Mouse (Mus musculus) embryonic facial prominence, embryonic 14.5 days (tissue): ENCODE measurements around the gene Rnf222. TPM values are rescaled to one million over a fixed set of nuclear protein-coding genes. Genes with fewer than 3 reads are reported as not detected.

Source experiments
- ATAC-seq: fragments of 200-750 bp; cut with Nextera tagmentation; 2 replicates; pipeline ENCODE4 v1.8.0; 2017; ENCODE audit warnings: low read depth, moderate number of reproducible peaks, moderate TSS enrichment
- DNase-seq: peaks from one replicate; pipeline ENCODE4 v3.0.0-alpha.2; 2015; ENCODE audit warnings: low spot score
- H3K27ac ChIP-seq: fragments of 300-500 bp; sonication (generic); replicated peaks from 2 replicates; pipeline ENCODE4 v1.5.1; 2014; ENCODE audit warnings: low read depth, mild to moderate bottlenecking, low read length, moderate library complexity
- H3K27me3 ChIP-seq: fragments of 300-500 bp; sonication (generic); replicated peaks from 2 replicates; pipeline ENCODE4 v1.6.1; 2014; ENCODE audit warnings: low read length; ENCODE audit not compliant: control insufficient read depth, insufficient read depth
- H3K36me3 ChIP-seq: fragments of 300-500 bp; sonication (generic); 2 replicates; pipeline ENCODE4 v1.6.1; 2014; ENCODE audit warnings: low read length, mixed read lengths; ENCODE audit not compliant: control insufficient read depth, insufficient read depth
- H3K4me1 ChIP-seq: fragments of 300-500 bp; sonication (generic); 2 replicates; pipeline ENCODE4 v1.6.1; 2014; ENCODE audit warnings: antibody characterized with exemption, low read length; ENCODE audit not compliant: control insufficient read depth, insufficient read depth
- H3K4me2 ChIP-seq: fragments of 300-500 bp; sonication (generic); 2 replicates; pipeline ENCODE4 v1.6.1; 2014; ENCODE audit warnings: low read depth, mild to moderate bottlenecking, low read length, moderate library complexity, mixed read lengths
- H3K4me3 ChIP-seq: fragments of 300-500 bp; sonication (generic); 2 replicates; pipeline ENCODE4 v1.5.1; 2014; ENCODE audit warnings: low read depth, mild to moderate bottlenecking, low read length
- H3K9ac ChIP-seq: fragments of 300-500 bp; sonication (generic); 2 replicates; pipeline ENCODE4 v1.6.1; 2014; ENCODE audit warnings: low read depth, mild to moderate bottlenecking, low read length, moderate library complexity, mixed read lengths
- H3K9me3 ChIP-seq: fragments of 300-500 bp; sonication (generic); 2 replicates; pipeline ENCODE4 v1.6.1; 2016; ENCODE audit warnings: low read length; ENCODE audit not compliant: control insufficient read depth
- WGBS: fragments of 180-500 bp; shearing (Covaris S2); extraction: QIAGEN DNeasy Blood & Tissue Kit; methylation state at CpG from one replicate; pipeline ENCODE4 v1.1.7; 2014; 5-methylcytosine and 5-hydroxymethylcytosine counted together
- polyA plus RNA-seq: library from polyadenylated mRNA; unstranded; fragments of >200 nt; fragmentation: Nextera tagmentation; extraction: Ambion mirVana; gene quantifications from 2 replicates; pipeline ENCODE4 v1.2.1, GENCODE M21; 2014

Rnf222 gene
- polyA plus RNA-seq, 1 experiment from 2014 or later, result 0.45 TPM

GRCm38 (mm10) chr11:68857329-68857728, 31.0 kb upstream of the Rnf222 start:
- WGBS, result 87% methylated on average over 3 of the region's 3 CpGs
- no peak overlapping the region for H3K4me3 ChIP-seq
- no peak overlapping the region for H3K27ac ChIP-seq
- 0 out of 2 replicates have a peak, but pooled peaks cover 3% of the 10 kb centered on the region for H3K4me1 ChIP-seq
- ATAC-seq (no peak), DNase-seq (no peak)
- no peaks in the 10 kb centered on the region for H3K36me3 ChIP-seq
- H3K9me3 ChIP-seq, result no peaks in the 10 kb centered on the region
- H3K4me2 ChIP-seq, result no peak overlapping the region
- H3K27me3 ChIP-seq, result no peaks in the 10 kb centered on the region; the same call in 1 of the 2 replicates
- H3K9ac ChIP-seq, result no peak overlapping the region

- no peaks in the 10 kb centered on the region for H3K36me3 ChIP-seq
- no peak overlapping the region for H3K27ac ChIP-seq
- H3K4me1 ChIP-seq, result no peaks in the 10 kb centered on the region
- no peaks in the 10 kb centered on the region for H3K9me3 ChIP-seq
- no peak overlapping the region for H3K9ac ChIP-seq
- H3K4me2 ChIP-seq, result no peak overlapping the region
- H3K4me3 ChIP-seq, result no peak overlapping the region
- H3K27me3 ChIP-seq, result no peaks in the 10 kb centered on the region; the same call in 1 of the 2 replicates
- WGBS, result 76% methylated on average over 8 of the region's 8 CpGs
- ATAC-seq (no peak), DNase-seq (no peak)
Measured at GRCm38 (mm10) chr11:68859943-68860593, 28.3 kb upstream of the Rnf222 start.

- WGBS, result 68% methylated on average over 2 of the region's 2 CpGs
- no peak for ATAC-seq
- Histone ChIP-seq H3K4me3 (no peak overlapping the region), H3K9me3 (no peaks in the 10 kb centered on the region), H3K9ac (no peak overlapping the region), H3K4me1 (no peaks in the 10 kb centered on the region), H3K27me3 (no peaks in the 10 kb centered on the region), H3K4me2 (no peak overlapping the region), H3K36me3 (no peaks in the 10 kb centered on the region), H3K27ac (no peak overlapping the region)
- DNase-seq, result no peak
Measured at GRCm38 (mm10) chr11:68862260-68862659, 26.1 kb upstream of the Rnf222 start.

- H3K4me3 ChIP-seq, result no peak overlapping the region
- no peak for DNase-seq
- no peak for ATAC-seq
- WGBS, result 73% methylated on average over 4 of the region's 4 CpGs
- H3K27ac ChIP-seq, result no peak overlapping the region
- no peaks in the 10 kb centered on the region for H3K9me3 ChIP-seq
- no peaks in the 10 kb centered on the region for H3K36me3 ChIP-seq
- no peak overlapping the region for H3K4me2 ChIP-seq
- H3K27me3 ChIP-seq, result no peaks in the 10 kb centered on the region
- no peak overlapping the region for H3K9ac ChIP-seq
- H3K4me1 ChIP-seq, result no peaks in the 10 kb centered on the region
Measured at GRCm38 (mm10) chr11:68863631-68864091, 24.7 kb upstream of the Rnf222 start.

- no peaks in the 10 kb centered on the region for H3K9me3 ChIP-seq
- no peak overlapping the region for H3K9ac ChIP-seq
- H3K27ac ChIP-seq, result no peak overlapping the region; the same call in 1 of the 2 replicates
- no peak overlapping the region for H3K4me3 ChIP-seq
- peak; percentile 65 for DNase-seq
- H3K4me1 ChIP-seq, result no peaks in the 10 kb centered on the region
- H3K36me3 ChIP-seq, result no peaks in the 10 kb centered on the region
- 45% methylated on average over 9 of the region's 9 CpGs for WGBS
- ATAC-seq, result 0 out of 2 replicates have a peak, but pooled peaks have one; percentile 6
- no peak overlapping the region for H3K4me2 ChIP-seq
- H3K27me3 ChIP-seq, result no peaks in the 10 kb centered on the region
Measured at GRCm38 (mm10) chr11:68864544-68865189, 23.7 kb upstream of the Rnf222 start.

- Histone ChIP-seq H3K9ac (no peak overlapping the region), H3K36me3 (no peaks in the 10 kb centered on the region), H3K4me1 (no peaks in the 10 kb centered on the region), H3K27ac (no peak overlapping the region), H3K9me3 (no peaks in the 10 kb centered on the region), H3K4me3 (no peak overlapping the region), H3K27me3 (no peaks in the 10 kb centered on the region), H3K4me2 (no peak overlapping the region)
- WGBS, result 83% methylated on average over 9 of the region's 9 CpGs
- no peak for ATAC-seq
- no peak for DNase-seq
Measured at GRCm38 (mm10) chr11:68871277-68871676, 17.1 kb upstream of the Rnf222 start.

DNA sequence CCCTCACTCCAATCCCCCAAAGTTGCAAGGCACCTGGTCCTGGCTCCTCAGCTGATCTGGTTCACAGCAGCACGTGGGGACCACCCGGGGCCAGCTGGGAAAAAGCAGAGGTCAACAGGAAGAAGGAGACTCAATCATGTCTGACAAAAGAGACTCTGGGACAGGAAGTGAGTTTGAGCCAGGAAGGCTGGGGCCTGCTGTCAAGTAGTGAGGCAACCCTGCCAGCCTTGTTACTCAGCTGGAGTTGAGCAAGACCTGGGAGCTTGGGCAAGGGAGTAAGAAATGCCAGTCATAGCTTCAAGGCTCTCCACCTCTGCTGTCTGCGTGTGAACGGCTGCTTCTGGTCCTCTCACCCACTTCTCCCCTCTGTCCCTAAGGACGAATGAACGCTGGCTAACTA, 16.6 kb upstream of the Rnf222 start, which contains the start of gene Ndel1:
Ndel1 (minus strand) TSS at position 111 of the 400 bp plus-strand sequence.
- Histone ChIP-seq H3K4me3 (no peak within 1 kb of the TSS), H3K4me1 (no peaks in the 10 kb centered on the region), H3K27ac (no peak within 1 kb of the TSS), H3K9ac (no peak within 1 kb of the TSS), H3K36me3 (no peaks in the 10 kb centered on the region), H3K4me2 (no peak within 1 kb of the TSS), H3K9me3 (no peaks in the 10 kb centered on the region), H3K27me3 (no peaks in the 10 kb centered on the region)
- ATAC-seq, result no peak
- WGBS, result 49% methylated on average over 6 of the region's 6 CpGs
- DNase-seq, result peak; percentile 40

- no peaks in the 10 kb centered on the region for H3K9me3 ChIP-seq
- H3K36me3 ChIP-seq, result no peaks in the 10 kb centered on the region
- H3K9ac ChIP-seq, result no peak overlapping the region
- H3K27me3 ChIP-seq, result no peaks in the 10 kb centered on the region
- H3K27ac ChIP-seq, result no peak overlapping the region
- no peak overlapping the region for H3K4me3 ChIP-seq
- no peak for ATAC-seq
- peak; percentile 82 for DNase-seq
- 0% methylated on average over 2 of the region's 2 CpGs for WGBS
- no peak overlapping the region for H3K4me2 ChIP-seq
- no peaks in the 10 kb centered on the region for H3K4me1 ChIP-seq
Measured at GRCm38 (mm10) chr11:68874841-68875240, 13.5 kb upstream of the Rnf222 start.
